Mouse (Mus musculus) limb, embryonic 10.5 days (tissue): ENCODE measurements around the gene Mgat5b. TPM values are rescaled to one million over a fixed set of nuclear protein-coding genes. Genes with fewer than 3 reads are reported as not detected.

ENCODE experiments used
- DNase-seq: peaks from one replicate; pipeline ENCODE4 v3.0.0-alpha.2; 2017; ENCODE audit warnings: low spot score
- H3K27ac ChIP-seq: fragments of 300-500 bp; sonication (generic); 2 replicates; pipeline ENCODE4 v1.5.1; 2016; ENCODE audit warnings: mild to moderate bottlenecking
- H3K27me3 ChIP-seq: fragments of 300-500 bp; sonication (generic); 2 replicates; pipeline ENCODE4 v1.6.1; 2016; ENCODE audit warnings: low read depth, mild to moderate bottlenecking; ENCODE audit not compliant: poor library complexity, severe bottlenecking
- H3K36me3 ChIP-seq: fragments of 300-500 bp; sonication (generic); 2 replicates; pipeline ENCODE4 v1.6.1; 2016; ENCODE audit warnings: mild to moderate bottlenecking, moderate library complexity
- H3K4me1 ChIP-seq: fragments of 300-500 bp; sonication (generic); 2 replicates; pipeline ENCODE4 v1.6.1; 2016
- H3K4me3 ChIP-seq: fragments of 300-500 bp; sonication (generic); 2 replicates; pipeline ENCODE4 v1.5.1; 2016; ENCODE audit warnings: mild to moderate bottlenecking, moderate library complexity
- H3K9me3 ChIP-seq: fragments of 300-500 bp; sonication (generic); replicated peaks from 2 replicates; pipeline ENCODE4 v1.6.1; 2016; ENCODE audit warnings: mild to moderate bottlenecking
- WGBS: fragments of 180-500 bp; shearing (Covaris S2); methylation state at CpG from one replicate; pipeline ENCODE4 v1.1.7; 2016; 5-methylcytosine and 5-hydroxymethylcytosine counted together
- polyA plus RNA-seq: library from polyadenylated mRNA; unstranded; fragments of >200 nt; fragmentation: Nextera tagmentation; extraction: Ambion mirVana; gene quantifications from 2 replicates; pipeline ENCODE4 v1.2.1, GENCODE M21; 2016

The Mgat5b gene
- polyA plus RNA-seq = 1.1 and 1.4 TPM in 2 replicates

- Histone ChIP-seq H3K4me1 (peaks cover 36% of the 10 kb centered on the region), H3K4me3 (peak within 1 kb of the TSS; percentile 63), H3K9me3 (no peaks in the 10 kb centered on the region), H3K27ac (peak within 1 kb of the TSS; percentile 91), H3K27me3 (peaks cover 87% of the 10 kb centered on the region), H3K36me3 (no peaks in the 10 kb centered on the region)
- under 1% methylated on average over 89 of the region's 90 CpGs for WGBS
- peak; percentile 94 for DNase-seq
These were observed at the start of gene Mgat5b for GRCm38 (mm10) chr11:116918323-116919185. Gene Mgat5b (plus strand): TSS chr11:116918863.

GRCm38 (mm10) chr11:116869223-116869622 is 49.4 kb upstream of the Mgat5b start:
- H3K36me3 ChIP-seq = peaks cover 68% of the 10 kb centered on the region
- no peak for DNase-seq
- whole genome bisulfite sequencing = 82% methylated on average over 8 of the region's 8 CpGs
- H3K27me3 ChIP-seq = no peaks in the 10 kb centered on the region
- H3K9me3 ChIP-seq = no peaks in the 10 kb centered on the region
- no peak overlapping the region for H3K4me3 ChIP-seq
- H3K27ac ChIP-seq = no peak overlapping the region
- 0 out of 2 replicates have a peak, but pooled peaks cover 2% of the 10 kb centered on the region for H3K4me1 ChIP-seq

DNA sequence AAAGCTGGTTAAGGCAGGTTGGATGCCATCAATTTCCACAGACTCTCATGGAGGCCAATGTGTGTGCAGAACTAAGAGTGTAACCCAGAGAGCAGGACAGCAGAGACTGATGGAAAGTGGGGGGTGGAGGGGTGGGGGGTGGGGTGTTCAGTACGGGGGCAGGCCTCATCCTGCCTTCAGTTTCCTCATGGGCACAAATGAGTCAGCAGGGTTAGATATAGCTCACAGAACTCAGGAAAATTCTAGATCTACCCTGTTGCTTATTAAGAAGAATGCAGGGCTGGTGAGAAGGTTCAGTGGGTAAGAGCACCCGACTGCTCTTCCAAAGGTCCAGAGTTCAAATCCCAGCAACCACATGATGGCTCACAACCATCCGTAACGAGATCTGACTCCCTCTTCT is 49.0 kb upstream of the Mgat5b start:
- peaks cover 68% of the 10 kb centered on the region for H3K36me3 ChIP-seq
- H3K4me1 ChIP-seq = 0 out of 2 replicates have a peak, but pooled peaks cover 3% of the 10 kb centered on the region
- no peak overlapping the region for H3K4me3 ChIP-seq
- no peak overlapping the region for H3K27ac ChIP-seq
- H3K9me3 ChIP-seq = no peaks in the 10 kb centered on the region
- 95% methylated on average over 4 of the region's 4 CpGs for WGBS
- H3K27me3 ChIP-seq = no peaks in the 10 kb centered on the region
- no peak for DNase-seq

- Histone ChIP-seq H3K36me3 (peaks cover 59% of the 10 kb centered on the region), H3K4me3 (no peak overlapping the region), H3K27ac (no peak overlapping the region), H3K4me1 (0 out of 2 replicates have a peak, but pooled peaks cover 3% of the 10 kb centered on the region), H3K27me3 (no peaks in the 10 kb centered on the region), H3K9me3 (no peaks in the 10 kb centered on the region)
- DNase-seq = no peak
- WGBS = 82% methylated on average over 9 of the region's 9 CpGs
These were observed 47.1 kb upstream of the Mgat5b start for GRCm38 (mm10) chr11:116871538-116871937.

- Histone ChIP-seq H3K27ac (no peak overlapping the region), H3K9me3 (no peaks in the 10 kb centered on the region), H3K4me1 (0 out of 2 replicates have a peak, but pooled peaks cover 3% of the 10 kb centered on the region), H3K36me3 (peaks cover 54% of the 10 kb centered on the region), H3K4me3 (no peak overlapping the region), H3K27me3 (no peaks in the 10 kb centered on the region)
- WGBS = 92% methylated on average over 20 of the region's 20 CpGs
- no peak for DNase-seq
These were observed 44.7 kb upstream of the Mgat5b start for GRCm38 (mm10) chr11:116873987-116874386.

- Histone ChIP-seq H3K36me3 (peaks cover 21% of the 10 kb centered on the region), H3K9me3 (no peaks in the 10 kb centered on the region), H3K4me3 (no peak overlapping the region), H3K27ac (no peak overlapping the region), H3K4me1 (0 out of 2 replicates have a peak, but pooled peaks cover 3% of the 10 kb centered on the region), H3K27me3 (no peaks in the 10 kb centered on the region)
- 92% methylated on average over 8 of the region's 8 CpGs for WGBS
- no peak for DNase-seq
These were observed 40.2 kb upstream of the Mgat5b start for GRCm38 (mm10) chr11:116878454-116878853.

DNA sequence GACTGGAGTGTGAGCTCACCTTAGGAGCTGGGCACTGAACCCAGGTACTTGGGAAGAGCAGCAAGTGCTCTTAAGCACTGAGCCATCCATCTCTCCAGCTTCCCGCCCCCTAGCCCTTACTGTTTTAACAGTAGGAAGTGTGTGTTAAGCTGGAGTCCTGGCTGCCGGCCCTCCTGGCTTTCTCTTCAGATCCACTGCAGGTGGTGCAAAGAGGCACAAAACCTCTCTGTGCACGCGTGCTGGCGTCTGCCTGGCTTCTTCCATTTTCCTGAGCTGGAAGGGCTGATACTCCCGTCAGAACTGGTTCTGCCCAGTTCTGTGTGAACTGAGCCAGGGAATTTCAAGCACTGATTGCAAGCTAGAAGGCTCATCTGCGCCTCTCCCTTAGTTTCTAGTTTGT is 37.8 kb upstream of the Mgat5b start:
- DNase-seq = no peak
- Histone ChIP-seq H3K36me3 (0 out of 2 replicates have a peak, but pooled peaks cover 2% of the 10 kb centered on the region), H3K27ac (no peak overlapping the region), H3K4me3 (no peak overlapping the region), H3K4me1 (peaks cover 5% of the 10 kb centered on the region), H3K27me3 (peaks cover 14% of the 10 kb centered on the region), H3K9me3 (no peaks in the 10 kb centered on the region)
- 77% methylated on average over 7 of the region's 7 CpGs for WGBS

DNA sequence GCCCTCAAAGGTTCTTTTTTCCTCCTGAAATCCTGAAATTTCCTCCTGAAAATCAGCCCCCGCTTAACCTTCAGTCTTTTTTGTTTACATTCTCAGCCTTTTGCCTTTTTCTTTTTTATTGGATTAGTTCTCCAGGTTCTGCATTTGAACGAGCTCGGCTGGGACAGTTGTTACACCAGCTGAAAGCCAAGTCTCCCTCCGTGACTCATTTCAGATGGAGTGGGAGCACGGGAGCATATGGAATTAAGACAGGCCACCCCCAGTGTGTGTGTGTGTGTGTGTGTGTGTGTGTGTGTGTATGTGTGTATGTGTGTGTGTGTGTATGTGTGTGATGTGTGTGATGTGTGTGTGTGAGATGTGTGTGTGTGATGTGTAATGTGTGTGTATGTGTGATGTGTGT is 37.2 kb upstream of the Mgat5b start:
- H3K27me3 ChIP-seq = peaks cover 20% of the 10 kb centered on the region
- H3K4me1 ChIP-seq = peaks cover 8% of the 10 kb centered on the region
- no peak overlapping the region for H3K27ac ChIP-seq
- DNase-seq = no peak
- no peaks in the 10 kb centered on the region for H3K9me3 ChIP-seq
- 84% methylated on average over 5 of the region's 5 CpGs for WGBS
- H3K36me3 ChIP-seq = no peaks in the 10 kb centered on the region
- no peak overlapping the region for H3K4me3 ChIP-seq

GRCm38 (mm10) chr11:116882446-116882845 is 36.2 kb upstream of the Mgat5b start:
- DNase-seq = no peak
- H3K27me3 ChIP-seq = peaks cover 30% of the 10 kb centered on the region
- 78% methylated on average over 10 of the region's 10 CpGs for WGBS
- H3K4me1 ChIP-seq = peaks cover 8% of the 10 kb centered on the region
- no peaks in the 10 kb centered on the region for H3K36me3 ChIP-seq
- H3K9me3 ChIP-seq = no peaks in the 10 kb centered on the region
- H3K27ac ChIP-seq = no peak overlapping the region
- no peak overlapping the region for H3K4me3 ChIP-seq

DNA sequence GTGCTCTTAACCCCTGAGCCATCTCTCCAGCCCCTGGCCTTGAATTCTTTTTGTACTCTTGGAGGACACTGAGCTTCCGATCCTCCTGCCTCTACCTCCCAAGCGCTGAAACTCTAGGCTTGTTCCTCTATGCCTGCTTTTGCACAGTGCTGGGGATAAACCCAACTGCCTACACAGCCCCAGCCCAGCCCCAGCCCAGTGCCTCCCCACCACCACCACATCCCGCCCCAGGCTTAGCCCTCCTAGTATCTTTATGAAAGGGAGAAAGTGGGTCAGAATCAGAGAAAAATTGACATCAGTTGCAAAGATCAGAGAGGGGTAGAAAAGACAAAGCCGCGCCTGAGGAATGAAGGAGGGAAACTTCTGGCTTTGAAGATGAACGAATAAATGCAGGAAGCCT is 34.6 kb upstream of the Mgat5b start:
- H3K36me3 ChIP-seq = no peaks in the 10 kb centered on the region
- H3K4me3 ChIP-seq = no peak overlapping the region
- DNase-seq = no peak
- H3K27me3 ChIP-seq = peaks cover 35% of the 10 kb centered on the region
- H3K9me3 ChIP-seq = no peaks in the 10 kb centered on the region
- H3K4me1 ChIP-seq = peaks cover 8% of the 10 kb centered on the region
- WGBS = 88% methylated on average over 6 of the region's 6 CpGs
- H3K27ac ChIP-seq = no peak overlapping the region

- DNase-seq = peak; percentile 89
- WGBS = 2% methylated on average over 28 of the region's 28 CpGs
- Histone ChIP-seq H3K27ac (peak overlapping the region; percentile 56; the same call in 1 of the 2 replicates), H3K4me3 (peak overlapping the region; percentile 42), H3K4me1 (peaks cover 20% of the 10 kb centered on the region), H3K36me3 (no peaks in the 10 kb centered on the region), H3K27me3 (peaks cover 35% of the 10 kb centered on the region), H3K9me3 (no peaks in the 10 kb centered on the region)
These were observed 33.1 kb upstream of the Mgat5b start for GRCm38 (mm10) chr11:116885275-116886151.

GRCm38 (mm10) chr11:116887136-116887535 is 31.5 kb upstream of the Mgat5b start:
- H3K9me3 ChIP-seq = no peaks in the 10 kb centered on the region
- H3K36me3 ChIP-seq = no peaks in the 10 kb centered on the region
- peaks cover 35% of the 10 kb centered on the region for H3K27me3 ChIP-seq
- WGBS = 50% methylated on average over 5 of the region's 5 CpGs
- H3K4me1 ChIP-seq = peaks cover 22% of the 10 kb centered on the region
- DNase-seq = no peak
- no peak overlapping the region for H3K27ac ChIP-seq
- H3K4me3 ChIP-seq = no peak overlapping the region
